Mouse (Mus musculus) cortical plate, adult 2 months (tissue): ENCODE results near the gene Ccnt2.

Experiments used
- CTCF ChIP-seq: fragments of 200-500 bp; IDR thresholded peaks from 2 replicates; pipeline ENCODE4 v1.5.1; 2011; ENCODE audit warnings: mild to moderate bottlenecking, control low read depth, low read length; ENCODE audit not compliant: insufficient read depth; ENCODE audit errors: extremely low read depth
- POLR2A ChIP-seq: fragments of 200-500 bp; IDR thresholded peaks from 2 replicates; pipeline ENCODE4 v1.6.1; 2011; ENCODE audit warnings: mild to moderate bottlenecking, low read length, control low read depth; ENCODE audit not compliant: insufficient read depth; ENCODE audit errors: extremely low read depth

DNA sequence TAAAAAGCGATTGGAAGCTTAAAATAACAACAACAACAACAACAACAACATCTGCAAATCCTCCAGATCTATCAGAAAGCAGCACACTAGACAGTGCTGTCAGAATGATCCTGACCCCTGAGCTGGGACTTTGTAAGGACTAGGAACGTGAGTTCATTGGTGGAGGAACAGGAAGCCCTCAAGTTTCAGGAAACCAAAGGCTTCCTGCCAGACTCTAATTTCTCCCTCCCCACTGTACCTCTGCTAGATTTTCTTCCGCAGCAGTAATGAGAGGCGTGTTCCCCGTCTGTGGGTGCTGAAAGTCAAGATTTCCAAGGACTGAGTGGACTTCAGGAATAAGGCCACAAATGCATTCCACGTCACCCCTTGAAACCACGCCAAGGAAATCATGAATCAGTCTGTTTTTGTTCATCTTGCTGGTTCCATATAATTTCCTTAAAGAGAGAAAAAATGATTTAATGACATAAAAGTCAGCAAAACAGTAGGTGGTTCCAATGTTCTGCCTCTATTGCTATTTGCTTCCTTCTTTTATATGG is 76.2 kb downstream of the Ccnt2 start:
- TF ChIP-seq POLR2A (no peak), CTCF (no peak)
